Mouse (Mus musculus) retina, postnatal 1 day (tissue): ENCODE measurements around the gene Mgl2.

Experiments
- DNase-seq: peaks from one replicate; pipeline ENCODE4 v3.0.0-alpha.2; 2012

Gene Mgl2

DNA sequence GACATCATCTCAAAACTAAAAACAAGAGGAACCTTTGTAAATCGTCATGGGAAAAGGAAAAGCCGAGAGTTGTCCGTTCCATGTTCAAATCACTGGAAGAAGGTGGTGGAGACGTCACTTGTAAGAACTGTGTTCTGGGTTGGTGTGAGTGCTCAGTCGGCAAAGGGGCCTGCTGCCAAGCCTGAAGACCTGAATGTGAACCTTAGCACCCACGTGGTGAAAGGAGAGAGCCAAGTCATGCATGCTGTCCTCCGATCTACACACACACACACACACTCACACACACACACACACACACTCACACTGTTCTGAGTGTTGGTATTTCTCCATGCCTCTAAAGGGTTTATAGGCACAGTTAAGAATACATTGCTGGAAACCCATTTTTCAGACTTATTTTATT lies 41.1 kb downstream of the Mgl2 start:
- no peak for DNase-seq

DNA sequence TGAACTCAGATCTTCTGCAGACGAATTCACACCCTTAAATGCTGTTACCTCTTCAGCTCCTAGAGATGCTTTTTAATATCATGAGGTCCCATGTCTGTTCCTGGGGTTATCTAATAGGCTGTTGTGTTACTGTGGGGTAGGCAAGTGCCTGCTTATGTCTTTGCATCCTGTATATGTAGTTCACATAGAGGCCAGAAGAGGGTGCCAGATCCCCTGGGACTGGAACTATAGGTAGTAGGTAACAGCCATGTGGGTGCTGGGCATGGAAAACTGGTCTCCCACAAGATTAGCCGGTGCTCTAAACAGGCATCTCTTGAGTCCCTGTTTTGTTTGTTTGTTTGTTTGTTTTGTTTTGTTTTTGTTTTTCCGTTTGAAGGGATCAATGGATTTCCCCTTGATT lies 41.7 kb downstream of the Mgl2 start:
- DNase-seq: peak; percentile 52

DNA sequence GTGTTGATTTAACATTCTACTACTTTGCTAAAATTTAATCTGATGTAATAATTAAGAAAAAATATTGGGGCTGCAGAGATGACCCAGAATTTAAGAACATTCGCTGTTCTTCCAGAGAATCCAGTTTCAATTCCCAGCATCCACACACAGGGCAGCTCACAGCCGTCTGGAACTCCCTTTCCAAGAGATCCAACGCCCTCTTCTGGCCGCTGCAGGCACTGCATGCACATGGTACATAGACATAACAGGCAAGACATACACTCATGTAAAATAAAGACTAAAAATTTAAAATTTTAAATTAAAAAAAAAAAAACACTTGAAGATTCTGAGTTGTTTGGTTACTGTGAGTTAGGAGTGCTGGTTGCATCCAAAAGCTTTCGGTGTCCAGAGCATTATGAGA lies 42.2 kb downstream of the Mgl2 start:
- DNase-seq: peak; percentile 3

DNA sequence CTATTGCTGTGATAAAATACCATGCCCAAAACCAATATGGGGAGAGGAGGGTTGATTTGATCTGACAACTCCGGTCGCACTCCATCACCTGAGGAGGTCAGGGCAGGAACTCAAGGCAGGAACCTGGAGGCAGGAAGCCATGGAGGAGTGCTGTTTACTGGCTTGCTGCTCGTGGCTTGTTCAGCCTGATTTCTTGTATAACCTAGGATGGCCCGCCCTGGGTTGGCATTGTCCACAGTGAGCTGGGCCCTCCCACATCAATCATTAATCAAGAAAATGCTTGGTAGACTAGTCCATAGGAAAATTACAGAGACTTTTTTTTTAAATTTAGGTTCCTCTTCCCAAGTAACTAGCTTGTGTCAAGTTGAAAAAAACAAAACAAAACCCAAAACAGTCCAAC lies 44.4 kb downstream of the Mgl2 start:
- no peak for DNase-seq

DNA sequence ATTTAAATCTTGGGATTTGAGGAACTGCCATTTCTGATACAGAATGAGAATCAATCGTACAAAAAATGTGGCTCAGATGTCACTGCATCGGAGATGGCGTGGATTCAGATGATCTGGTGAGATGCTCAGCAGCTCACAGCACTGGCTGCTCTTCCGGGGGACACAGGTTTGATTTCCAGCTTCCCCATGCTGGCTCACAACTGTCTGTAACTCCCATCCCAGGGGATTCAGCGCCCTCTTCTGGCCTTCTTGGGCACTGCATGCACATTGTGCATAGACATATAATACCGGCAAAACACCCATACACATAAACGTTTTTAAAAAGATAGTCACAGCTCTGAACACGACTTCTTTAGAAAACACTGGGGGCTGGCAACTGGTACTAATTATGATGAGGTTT lies 47.5 kb downstream of the Mgl2 start:
- peak; percentile 3 for DNase-seq

DNA sequence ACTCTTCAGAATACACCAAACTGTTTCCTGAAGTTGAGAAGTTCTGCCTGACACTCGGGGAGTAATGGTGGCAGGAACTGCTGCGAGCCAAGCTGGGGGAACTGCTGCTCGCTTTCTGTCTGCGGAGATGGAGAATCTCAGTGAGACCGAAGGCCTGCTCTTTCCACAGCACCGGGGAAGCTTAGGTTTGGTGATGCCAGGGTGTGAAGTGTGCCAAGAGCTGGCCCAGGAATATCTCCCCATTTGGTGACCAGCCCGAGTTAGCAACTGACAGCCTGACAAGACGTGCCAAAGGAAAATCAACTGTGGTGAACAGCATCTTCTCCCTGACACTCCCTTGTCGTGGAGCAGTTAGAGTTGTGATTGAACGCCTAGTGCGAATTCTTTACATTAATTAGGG lies 48.2 kb downstream of the Mgl2 start:
- DNase-seq: no peak

DNA sequence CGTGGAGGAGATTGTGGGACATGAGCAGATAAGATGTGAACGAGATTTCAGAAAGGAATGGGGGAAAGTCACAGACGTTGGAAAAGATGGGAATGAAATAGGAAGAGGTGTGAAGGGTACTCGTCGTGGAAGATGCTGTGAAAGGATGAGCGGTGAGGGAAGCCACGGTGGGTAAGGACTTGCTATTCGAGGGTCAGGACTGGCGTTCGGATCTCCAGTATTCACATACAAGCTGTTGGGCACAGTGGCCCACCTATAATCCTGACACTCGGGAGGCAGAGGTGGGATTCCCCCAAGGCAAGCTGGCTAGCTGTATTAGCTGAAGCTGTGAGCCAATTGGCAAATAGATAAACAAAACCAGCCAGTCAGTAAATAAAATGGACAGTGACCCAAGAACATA lies 48.6 kb downstream of the Mgl2 start:
- no peak for DNase-seq

DNA sequence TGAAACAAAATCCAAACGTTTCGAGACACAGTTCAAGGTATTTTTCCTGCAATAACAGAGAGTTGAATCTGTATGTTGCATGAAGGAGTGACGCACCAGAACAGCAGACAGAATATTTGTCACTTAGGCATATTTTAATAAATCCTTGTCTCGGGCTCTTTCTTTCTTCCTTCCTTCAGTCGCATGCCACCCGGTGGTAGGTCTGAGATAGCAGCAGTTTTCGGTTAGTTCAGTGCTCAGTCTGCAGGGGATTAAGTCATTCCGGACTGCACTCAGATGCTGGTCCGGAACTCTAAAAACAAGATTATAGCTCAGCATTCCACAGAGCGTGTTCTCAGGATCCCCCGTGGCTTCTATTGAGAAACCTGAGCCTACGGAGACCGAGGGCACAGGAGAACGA lies 49.3 kb downstream of the Mgl2 start:
- peak; percentile 71 for DNase-seq

DNA sequence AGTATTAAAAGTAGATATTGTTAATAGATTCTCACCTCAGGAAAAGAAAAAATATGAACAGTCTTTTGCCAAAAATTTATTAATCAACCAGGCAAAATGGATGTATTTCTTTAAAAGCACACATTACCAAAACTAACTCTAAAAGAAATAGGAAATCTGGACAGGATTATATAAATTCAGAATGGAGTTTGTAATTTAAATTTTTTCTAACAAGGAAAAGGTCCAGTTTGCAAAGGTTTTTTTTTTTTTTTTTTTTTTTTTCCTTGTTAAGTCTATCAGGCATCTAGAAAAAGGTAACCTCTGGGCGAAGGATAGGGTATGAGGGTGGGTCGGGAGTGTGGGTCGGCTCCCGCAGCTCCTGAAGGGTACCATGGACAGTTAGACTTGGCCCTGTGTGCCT lies 50.4 kb downstream of the Mgl2 start:
- DNase-seq: no peak

DNA sequence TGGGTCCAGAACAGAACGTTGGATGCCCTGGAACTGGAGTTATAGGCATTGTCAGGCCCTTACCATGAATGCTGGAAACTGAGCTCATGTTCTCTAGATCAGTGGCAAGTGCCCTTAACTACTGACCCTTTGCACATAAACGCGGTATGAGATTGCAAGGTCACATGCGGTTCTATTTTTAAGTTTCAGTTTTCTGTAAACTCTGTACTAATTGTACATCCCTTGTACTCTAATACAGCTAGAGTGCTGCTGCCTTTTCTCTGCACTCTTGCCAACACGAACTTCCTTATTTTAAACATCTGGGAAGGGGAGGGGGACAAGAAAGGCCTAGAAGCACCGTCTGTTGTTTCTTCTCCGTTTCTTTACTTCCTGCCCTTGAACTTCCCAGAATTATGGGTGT lies 55.0 kb downstream of the Mgl2 start:
- DNase-seq: no peak
